Mouse (Mus musculus) c-Kit-negative CD71-positive TER-119-positive erythroid progenitor cells, embryonic 14.5 days (primary cell): Measurements from ENCODE around the gene Aldh16a1.

ENCODE experiments used
- DNase-seq: peaks from one replicate; pipeline ENCODE4 v3.0.0-alpha.2; 2013; ENCODE audit warnings: low read depth, low spot score

Aldh16a1 gene

DNA sequence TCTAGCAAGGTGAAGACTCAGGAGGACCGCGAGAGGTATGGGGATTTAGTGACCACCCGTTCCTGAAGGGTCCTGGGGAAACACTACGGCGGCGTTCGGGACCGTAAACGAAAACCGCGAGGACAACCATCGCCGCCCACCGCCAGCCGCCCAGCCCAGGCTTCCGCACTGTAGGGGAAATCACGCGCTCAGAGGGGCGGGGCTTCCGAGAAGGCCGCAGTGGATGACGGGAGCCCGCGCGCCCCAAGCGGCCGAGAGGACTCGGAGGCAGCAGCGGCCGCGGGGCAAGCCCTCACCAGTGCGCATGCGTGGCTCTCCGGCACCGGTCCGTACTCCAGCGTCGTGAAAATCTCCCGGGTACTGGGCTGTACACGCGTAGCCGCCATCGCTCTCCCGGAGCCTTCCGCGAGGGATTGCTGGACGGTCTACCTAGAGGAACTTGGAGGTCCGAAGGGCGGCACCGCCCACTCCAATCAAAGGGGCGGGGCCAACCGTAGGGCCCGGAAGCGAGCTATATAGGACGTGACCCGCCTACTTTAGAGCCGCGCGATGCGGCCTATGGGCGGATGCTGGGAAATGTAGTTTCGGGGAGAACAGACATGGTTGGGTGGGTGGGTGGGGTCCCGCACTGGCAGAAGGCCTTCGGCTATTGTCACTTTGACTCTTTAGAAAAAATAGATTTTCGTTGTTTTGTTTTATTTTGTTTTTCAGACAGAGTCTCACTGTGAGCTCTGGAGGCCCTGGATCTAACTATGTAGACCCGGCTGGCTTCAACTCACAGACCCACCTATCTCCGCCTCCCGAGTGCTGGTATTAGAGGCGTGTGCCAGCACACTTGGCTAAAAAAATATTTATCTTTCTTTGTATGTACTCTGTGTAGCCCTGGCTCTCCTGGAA, at the start of gene Aldh16a1, which contains the start of gene Pih1d1:
Gene Aldh16a1 (minus strand): TSS at position 489 of the 897 bp plus-strand sequence.
Gene Pih1d1 (plus strand): TSS at position 208 of the 897 bp plus-strand sequence.
- peak; percentile 93 for DNase-seq

DNA sequence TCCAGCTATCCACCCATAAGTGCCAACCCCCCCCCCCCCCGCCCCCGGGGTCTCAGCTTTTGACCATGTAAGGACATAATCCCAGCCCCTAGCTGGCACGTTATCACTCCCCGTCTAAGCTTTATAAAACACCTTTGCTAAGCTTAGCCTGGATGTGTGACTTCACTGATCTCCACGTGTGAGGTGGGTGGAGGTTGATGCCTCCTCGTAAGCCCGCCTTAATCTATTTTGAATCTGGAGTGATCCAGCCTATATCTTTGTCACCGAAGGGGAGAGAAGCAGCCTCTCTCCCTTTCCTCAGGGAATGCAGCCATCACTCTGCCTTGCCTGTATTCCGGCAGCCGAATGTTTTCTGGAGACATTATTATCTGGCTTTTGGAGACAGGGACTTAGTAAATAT, 48.3 kb upstream of the Aldh16a1 start:
- DNase-seq = no peak

DNA sequence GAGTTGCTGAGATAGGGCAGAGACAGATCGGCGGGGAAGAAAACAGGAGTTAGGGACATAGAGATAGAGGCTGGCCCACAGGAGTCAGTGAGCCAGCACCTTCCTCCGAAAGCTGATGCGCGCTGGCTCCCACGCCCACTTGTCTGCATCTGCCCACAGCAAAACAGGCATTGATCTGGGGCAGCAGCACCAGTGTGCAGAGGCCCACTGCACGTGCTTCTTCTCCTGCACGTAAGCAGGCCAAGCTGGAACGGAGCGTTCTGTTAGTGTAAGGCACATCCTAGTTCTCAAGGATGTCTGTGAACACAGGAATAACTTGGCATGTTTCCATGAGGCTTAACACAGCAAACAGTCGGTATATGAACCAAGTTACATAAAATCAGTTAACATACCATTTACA, 44.6 kb upstream of the Aldh16a1 start:
- DNase-seq = no peak

DNA sequence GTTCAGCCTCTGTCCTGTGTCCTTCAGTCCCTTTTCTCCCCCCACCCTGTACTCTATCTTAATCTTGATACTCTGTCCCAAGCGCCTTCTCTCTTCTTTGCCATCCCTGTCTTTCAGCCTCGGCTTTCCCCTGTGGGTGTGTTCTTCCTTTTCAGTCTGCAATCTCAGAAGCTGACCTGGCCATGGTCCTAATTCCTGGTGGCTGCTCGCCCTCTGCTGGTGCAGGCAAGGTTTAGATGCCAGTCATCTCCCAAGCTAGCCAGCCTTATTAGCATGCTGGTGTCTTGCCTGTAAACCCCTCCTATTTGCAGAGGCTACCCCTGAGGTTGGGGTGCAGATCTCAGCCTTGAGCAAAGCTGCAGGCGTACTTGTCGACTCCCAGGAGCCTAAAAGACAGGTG, 44.1 kb upstream of the Aldh16a1 start:
- no peak for DNase-seq

DNA sequence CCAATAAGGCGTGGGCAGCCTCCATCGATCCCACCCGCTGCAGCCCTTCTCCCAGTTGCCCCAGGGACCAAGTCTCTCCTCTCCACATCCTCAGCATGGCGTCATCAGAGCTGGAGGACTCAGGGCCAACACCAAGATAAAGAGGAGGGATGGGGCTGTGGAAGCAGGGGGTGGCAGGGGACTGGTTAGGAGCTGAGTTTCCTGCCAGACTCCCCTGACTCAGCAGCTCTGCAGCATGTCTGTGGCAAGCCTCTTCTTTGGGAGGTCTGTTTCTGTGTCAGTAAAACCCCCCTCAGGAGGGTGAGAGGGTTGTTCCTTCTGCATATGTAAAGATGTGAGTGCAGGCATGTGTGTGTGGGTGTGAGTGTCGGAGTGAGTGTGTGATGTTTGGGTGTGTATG, 42.6 kb upstream of the Aldh16a1 start:
- DNase-seq = no peak

DNA sequence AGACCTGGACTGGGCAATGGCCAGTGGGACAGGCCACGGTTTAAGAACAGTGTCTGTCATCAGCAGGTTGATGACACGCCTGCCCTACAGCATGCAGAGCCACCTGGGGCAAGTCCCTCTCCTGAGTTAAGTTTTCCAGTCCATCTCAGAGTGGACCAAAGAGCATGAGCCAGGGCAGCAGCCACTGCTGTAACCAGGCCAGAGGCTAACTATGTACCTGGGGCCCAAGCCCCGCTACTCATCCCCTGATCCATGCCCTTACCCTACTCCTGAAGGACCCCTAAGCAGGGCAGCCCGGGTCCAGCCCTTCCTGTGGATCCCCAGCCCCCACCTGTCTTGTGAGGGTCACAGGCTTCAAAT, 41.8 kb upstream of the Aldh16a1 start:
- no peak for DNase-seq

DNA sequence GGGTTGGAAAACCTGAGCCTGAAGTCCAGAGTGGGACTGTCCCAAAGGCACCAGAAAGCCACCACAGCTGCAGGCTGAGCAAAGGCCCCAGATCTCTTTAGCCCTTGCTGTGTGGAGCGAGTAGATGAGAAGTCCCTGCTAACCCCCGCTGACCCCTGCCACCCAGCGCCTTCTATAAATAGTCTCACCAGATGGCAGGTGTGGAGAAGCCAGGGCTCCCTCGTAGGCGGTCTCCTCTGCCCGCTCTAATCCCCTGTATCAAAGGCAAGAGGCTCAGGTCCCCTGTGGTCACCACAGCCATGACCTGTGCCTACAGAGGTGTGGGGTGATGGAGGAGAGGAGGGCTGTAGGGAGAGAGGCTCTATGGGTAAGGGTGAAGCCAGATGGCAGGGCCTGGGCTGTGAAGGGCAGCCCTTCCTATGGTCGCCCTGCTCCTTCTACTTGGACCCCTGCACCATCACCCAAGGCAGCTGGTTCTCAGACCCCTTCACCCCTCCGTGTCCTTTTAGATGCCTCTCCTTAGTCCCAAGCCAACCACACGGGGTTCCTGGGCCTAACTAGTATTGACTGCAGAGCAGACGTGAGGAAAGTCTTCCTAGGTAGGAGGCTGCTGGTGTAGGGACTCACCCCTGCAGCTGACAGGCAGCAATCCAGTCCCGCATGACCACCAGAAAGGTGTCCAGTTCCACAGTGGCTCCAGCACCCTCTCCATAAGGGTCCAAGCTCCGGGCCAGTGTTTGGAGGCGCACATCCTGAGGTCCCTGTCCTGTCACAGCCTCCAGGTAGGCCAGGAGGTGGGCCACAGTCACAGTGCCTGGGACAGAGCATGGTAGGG, 41.2 kb upstream of the Aldh16a1 start:
- no peak for DNase-seq

DNA sequence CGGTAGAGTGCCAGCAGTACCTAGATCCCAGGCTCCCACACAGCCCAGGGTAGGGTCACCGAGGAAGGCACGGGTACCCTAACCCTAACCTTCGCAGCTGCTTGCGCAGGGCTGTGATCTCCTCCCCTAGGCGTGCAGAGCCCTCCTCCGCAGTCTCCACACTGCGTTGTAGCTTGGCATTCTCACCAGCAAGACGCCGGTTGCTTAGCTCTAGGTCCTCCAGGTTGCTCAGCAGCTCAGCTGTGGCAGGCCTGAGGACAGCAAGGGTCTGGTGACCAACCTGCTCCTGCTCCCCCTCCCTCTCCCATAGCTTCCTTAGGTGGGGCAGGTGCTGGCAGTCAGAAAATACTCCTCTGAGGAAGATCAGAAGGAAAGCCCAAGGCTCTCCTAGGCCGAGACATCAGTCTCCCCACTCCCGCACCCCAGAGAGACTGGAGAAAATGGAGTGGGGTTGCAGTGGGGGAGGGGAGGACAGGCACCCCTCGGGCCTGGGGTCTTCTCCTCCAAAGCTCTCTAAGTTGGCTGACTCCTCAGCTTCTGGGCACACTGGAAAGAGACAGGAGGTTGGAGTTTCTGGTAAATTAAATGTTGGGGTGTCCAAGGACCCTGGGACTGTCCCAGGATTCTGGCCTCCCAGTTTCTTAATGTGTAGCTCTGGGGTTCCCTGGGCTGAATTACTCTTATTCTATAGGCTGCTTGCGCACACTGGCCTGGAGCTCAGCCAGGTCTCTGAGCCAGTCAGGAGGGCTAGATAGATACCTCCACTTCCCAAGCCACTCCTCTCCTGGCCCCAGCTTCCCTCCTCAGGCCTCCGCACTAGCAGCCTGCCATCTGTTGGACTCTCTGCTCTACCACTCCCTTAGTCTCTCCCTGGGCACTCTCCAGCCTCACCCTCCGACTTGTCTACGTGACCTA, 39.7 kb upstream of the Aldh16a1 start:
- no peak for DNase-seq

DNA sequence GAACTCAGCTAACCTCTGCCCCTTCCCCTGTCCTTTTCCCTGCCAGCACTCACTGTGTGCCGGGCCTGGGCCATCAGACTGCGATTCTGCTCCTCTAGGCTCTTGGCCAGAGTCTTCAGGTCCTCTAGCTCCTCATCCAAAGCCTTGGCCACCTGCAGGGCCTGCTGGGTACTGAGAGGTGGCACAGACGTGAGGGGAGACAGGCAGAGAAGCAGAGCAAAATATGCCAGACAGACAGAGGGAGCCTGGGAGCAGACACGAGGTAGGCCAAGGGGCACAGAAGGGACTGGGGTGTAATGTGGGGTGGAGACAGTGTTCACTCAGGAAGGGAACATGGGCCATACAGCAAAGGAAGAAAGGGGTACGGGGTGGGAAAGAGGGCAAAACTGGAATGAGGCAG, 39.0 kb upstream of the Aldh16a1 start:
- DNase-seq = no peak

DNA sequence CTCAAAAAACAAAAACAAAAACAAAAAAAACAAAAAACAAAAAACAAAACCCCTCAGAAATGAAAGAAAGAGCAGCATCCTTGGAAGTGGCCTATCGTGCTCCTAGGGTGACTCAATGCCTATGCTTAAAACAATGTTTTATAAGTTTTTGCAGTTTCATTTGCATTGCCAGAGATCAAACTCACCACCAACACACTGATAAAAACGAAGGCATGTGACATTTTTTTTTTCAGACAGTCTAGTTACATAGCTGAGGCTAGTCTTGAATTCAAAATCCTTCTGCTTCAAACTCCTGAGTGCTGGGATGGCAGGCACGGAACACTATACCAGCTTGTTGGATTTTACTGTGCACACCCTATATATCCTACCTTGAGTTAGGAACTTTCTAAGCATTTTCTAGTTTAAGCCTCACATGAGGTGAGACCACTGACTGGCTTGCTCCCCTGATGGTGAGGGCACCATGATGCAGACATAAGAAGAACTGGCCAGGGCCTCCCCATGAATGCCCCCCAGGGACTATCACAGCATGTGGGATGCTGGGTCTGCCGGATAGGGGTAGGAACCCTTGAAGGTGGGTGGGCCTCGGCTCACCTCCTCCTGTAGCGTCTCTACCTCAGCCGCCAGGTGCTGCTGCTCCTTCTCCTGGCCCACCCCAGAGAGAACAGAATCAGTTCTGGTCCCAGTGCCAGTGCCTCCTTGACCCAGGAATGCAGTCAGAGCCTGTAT, 38.4 kb upstream of the Aldh16a1 start:
- DNase-seq = no peak

DNA sequence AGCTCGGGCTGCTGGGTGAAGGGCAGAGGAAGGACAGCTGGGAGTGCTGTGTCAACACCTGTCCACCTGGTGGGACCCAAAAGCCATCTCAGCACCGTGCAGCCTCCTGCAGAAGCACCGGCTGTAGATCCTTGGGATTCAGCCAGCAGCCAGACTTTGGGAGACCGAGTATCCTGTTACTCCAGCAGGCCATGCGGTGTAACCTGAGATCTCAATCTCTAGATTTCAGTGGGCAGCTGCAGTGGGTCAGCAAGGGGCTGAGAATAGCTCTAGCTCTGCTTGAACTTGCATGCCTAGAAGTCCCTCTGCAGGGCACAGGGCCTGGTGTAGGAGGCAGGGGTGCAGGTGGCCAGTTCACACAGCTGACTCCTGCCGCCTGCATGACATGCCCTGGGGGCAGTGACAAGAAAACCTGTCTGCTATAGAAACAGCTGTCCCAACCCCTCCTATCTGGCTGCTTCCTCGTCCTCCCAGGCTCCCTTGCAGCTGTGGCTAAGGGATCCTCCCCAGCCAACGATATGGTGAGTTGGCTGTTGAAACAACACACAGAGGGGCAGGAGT, 37.5 kb upstream of the Aldh16a1 start:
- DNase-seq = no peak

DNA sequence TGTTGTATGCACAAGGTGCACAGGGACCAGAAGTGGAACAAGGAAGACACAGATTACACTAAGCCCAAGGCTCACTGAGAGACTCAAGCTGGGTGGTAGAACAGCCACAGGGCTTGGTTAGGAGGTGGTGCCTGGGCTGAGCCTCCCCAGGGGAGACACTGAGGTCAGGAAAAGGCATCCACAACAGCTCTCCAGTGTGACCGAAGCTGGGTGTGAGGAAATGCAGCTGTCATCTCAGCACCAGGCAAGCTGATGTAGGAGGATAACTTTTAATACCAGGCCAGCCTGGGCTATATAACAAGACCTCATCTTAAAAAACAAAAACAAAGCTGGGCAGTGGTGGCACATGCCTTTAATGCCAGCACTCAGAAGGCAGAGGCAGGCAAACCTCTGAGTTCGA, 36.8 kb upstream of the Aldh16a1 start:
- no peak for DNase-seq

DNA sequence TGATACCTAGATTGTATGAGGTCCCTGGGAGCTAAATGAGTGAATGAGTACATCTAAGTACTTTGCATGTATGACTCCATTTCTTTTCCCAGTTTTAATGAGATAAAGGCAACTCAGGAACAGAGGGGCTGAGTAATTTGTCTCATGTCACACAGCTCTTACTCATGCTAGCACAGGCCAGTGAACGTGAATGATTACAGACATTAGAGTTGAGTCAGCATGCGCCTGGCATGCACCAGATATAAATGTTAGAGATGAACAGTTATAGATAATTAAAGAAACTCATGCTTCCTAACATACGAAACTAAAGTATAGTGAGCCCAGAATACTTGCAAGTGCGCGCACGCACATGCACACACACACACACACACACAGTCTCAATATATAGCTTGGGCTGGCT, 35.8 kb upstream of the Aldh16a1 start:
- no peak for DNase-seq

DNA sequence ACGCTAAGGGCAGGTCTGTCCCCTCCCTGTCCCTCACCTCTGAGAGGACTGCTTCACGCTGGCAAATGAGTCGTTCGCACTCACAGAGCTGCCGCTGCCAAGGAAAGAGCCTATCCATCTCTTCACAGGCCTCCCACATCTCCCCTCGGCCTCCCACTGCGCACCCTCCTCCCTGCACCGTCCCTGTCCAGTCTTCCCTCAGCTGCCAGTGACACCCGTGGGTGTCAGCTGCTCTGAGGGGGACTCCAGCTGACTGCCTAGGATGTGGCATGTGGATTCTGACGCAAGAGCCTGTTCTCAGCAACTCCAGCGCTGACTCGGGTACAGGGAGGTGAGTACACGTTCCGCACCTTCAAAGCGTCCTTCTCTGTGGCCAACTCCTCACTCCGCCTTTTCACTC, 35.2 kb upstream of the Aldh16a1 start:
- DNase-seq = no peak

DNA sequence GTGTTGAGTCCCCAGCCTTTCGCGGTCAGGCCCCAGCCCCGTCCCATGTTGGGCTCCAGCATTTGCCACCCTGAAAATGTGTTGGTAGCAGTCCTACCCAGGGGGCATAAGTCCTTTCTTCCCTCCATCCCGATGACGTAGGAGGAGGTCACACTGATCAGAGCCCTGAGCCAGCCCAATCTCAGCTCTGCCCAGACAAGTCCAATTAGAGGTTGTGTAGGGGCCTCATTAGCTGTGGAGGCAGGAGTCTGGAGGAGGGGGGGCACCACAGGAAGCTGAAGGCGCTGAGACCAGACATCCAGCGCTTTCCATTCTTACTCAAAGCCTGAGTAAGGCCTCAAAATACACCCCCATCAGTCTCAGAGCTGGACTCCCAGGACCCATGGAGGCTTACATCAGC, 31.5 kb upstream of the Aldh16a1 start:
- DNase-seq = no peak

DNA sequence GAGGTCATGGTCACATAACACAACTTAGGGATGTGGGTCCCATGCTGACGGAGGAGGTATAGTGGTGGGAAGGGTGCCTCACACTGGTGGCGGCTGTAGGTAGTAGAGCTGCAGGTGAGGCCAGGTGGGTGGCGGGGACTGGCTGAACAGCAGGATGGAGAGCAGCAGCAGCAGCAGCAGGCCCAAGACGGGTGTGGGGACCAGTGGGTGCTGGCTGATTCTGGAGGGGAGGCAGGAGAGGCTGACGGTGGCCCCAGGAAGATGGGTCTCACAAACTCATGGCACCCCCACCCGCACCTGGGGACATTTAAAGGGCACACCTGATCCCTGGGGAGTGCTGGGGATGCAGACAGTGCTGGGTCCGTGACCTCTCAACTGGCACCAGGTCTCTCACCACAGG, 29.3 kb upstream of the Aldh16a1 start:
- no peak for DNase-seq

DNA sequence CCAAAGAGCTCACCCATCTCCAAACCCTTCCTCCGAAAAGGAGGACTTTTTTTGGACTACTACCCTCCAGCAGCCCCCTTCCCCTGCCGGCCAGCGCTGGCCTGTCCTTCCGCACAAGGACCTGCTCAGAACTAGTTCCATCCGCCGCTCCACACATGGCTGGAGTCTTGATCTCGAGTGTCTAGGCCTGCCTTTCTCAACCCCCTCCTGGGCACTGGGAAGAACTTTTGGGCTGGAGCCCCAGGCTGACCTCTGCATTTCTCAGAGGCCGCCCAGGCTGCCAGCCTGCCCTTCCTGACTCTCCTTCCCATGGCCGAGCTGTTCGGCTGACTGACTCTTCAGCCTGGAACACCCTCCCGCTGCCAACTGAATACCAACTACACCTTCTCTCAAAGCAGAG, 28.2 kb upstream of the Aldh16a1 start:
- no peak for DNase-seq

DNA sequence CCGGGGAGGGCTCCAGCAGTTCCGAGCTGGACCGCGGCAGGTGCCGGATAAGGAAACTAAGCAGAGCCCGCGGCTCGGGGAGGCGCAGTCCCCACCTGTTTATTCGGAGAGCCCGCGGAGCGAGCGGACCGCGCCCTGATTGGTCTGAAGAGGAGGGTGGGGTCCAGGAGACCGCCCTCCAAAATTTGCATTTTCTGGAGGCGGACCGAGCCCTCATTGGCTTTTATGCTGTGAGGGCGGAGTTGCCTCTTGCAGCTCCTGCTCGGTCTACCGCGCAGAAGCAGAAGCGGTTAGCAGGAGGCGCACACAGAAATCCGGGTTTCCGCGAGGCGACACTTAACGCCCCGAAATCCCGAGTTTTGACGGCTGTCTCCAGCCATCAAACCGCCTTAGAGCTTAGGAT, 27.8 kb upstream of the Aldh16a1 start:
- DNase-seq = peak; percentile 71

DNA sequence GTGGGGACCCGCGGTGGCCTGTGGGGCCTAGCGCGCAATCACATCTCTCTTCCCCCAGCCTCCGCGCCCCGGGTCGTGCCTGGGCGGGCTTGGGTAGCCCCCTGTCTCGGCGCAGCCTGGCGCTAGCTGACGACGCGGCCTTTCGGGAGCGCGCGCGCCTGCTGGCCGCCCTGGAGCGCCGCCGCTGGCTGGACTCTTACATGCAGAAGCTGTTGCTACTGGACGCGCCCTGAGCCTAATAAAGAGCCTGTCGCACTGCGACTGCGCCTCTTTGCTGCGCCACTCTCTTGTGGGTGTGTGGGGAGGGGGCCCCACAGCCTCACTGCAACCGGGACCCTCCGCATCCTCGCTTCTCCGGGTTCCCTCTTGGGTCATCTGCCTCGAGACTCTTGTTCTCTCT, 27.2 kb upstream of the Aldh16a1 start:
- DNase-seq = no peak

DNA sequence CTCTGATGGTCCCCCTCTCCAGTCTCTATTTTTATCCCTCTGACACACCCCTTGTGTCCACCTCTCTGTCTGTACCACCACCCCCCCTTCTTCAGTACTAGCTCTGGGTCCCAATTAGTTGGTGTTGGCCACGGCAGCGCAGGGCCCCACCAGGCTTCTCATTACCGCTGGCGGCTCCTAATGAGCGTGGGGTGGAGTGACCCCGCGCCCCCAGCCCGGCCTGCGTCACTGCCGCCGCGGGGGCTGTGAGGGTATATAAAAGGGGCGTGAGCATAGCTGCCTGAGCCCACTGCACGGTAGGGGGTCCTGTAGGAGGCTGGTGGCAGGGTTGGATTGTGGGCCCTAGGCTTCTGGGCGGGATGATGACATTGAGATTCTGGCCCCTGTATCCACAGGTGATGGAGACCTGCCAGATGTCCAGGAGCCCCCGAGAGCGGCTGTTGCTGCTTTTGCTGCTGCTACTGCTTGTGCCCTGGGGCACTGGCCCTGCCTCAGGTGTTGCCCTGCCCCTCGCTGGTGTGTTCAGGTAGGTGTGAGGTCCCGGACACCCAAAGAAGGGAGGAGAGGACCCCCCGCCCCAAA, 26.6 kb upstream of the Aldh16a1 start, which contains the start of gene Pth2:
Gene Pth2 (plus strand): TSS at position 100 of the 582 bp plus-strand sequence.
- no peak for DNase-seq
